Mouse (Mus musculus) intestine, embryonic 15.5 days (tissue): ENCODE measurements around the gene Snai3. TPM values are rescaled to one million over a fixed set of nuclear protein-coding genes. Genes with fewer than 3 reads are reported as not detected.

ENCODE experiments used
- ATAC-seq: fragments of 200-750 bp; cut with Nextera tagmentation; 2 replicates; pipeline ENCODE4 v1.8.0; 2017; ENCODE audit warnings: moderate TSS enrichment, moderate library complexity
- H3K27ac ChIP-seq: fragments of 300-500 bp; sonication (generic); 2 replicates; pipeline ENCODE4 v1.5.1; 2015; ENCODE audit warnings: mild to moderate bottlenecking, inconsistent platforms
- H3K27me3 ChIP-seq: fragments of 300-500 bp; sonication (generic); replicated peaks from 2 replicates; pipeline ENCODE4 v1.6.1; 2015; ENCODE audit warnings: inconsistent platforms
- H3K36me3 ChIP-seq: fragments of 300-500 bp; sonication (generic); 2 replicates; pipeline ENCODE4 v1.6.1; 2015; ENCODE audit warnings: inconsistent platforms
- H3K4me1 ChIP-seq: fragments of 300-500 bp; sonication (generic); replicated peaks from 2 replicates; pipeline ENCODE4 v1.6.1; 2015; ENCODE audit warnings: inconsistent platforms
- H3K4me2 ChIP-seq: fragments of 300-500 bp; sonication (generic); replicated peaks from 2 replicates; pipeline ENCODE4 v1.6.1; 2015; ENCODE audit warnings: mild to moderate bottlenecking, inconsistent platforms
- H3K4me3 ChIP-seq: fragments of 300-500 bp; sonication (generic); replicated peaks from 2 replicates; pipeline ENCODE4 v1.5.1; 2015; ENCODE audit warnings: inconsistent platforms
- H3K9ac ChIP-seq: fragments of 300-500 bp; sonication (generic); 2 replicates; pipeline ENCODE4 v1.6.1; 2015; ENCODE audit warnings: inconsistent platforms
- H3K9me3 ChIP-seq: fragments of 300-500 bp; sonication (generic); 2 replicates; pipeline ENCODE4 v1.6.1; 2016; ENCODE audit warnings: inconsistent platforms
- WGBS: fragments of 180-500 bp; shearing (Covaris S2); methylation state at CpG from one replicate; pipeline ENCODE4 v1.1.7; 2015; 5-methylcytosine and 5-hydroxymethylcytosine counted together
- polyA plus RNA-seq: library from polyadenylated mRNA; unstranded; fragments of >200 nt; fragmentation: Nextera tagmentation; extraction: Ambion mirVana; gene quantifications from 2 replicates; pipeline ENCODE4 v1.2.1, GENCODE M21; 2015

Gene Snai3
- polyA plus RNA-seq, 1 experiment from 2014 or later = 0.57 TPM

DNA sequence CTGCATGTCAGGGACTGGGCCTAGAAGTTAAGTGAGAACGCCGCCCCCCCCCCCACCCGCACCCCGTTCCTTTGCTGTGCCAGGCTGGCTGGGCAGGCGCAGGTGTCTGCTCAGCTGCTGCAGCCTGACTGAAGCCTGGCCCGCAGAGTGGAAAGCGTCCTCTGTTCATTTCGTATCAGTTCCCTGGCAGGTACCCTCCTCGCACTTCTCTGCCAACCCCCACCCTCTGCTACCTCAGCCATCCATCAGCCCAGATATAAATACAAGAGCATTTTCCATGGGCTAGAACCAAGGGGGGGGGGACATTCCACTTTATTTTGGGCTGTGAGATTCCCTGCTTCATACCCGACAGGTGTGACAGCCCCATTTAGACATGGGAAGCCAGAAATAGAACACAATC, 8.4 kb downstream of the Snai3 start:
- ATAC-seq = no peak
- Histone ChIP-seq H3K9ac (no peak overlapping the region), H3K4me3 (no peak overlapping the region), H3K4me2 (no peak overlapping the region), H3K27me3 (no peaks in the 10 kb centered on the region), H3K9me3 (no peaks in the 10 kb centered on the region), H3K4me1 (no peaks in the 10 kb centered on the region), H3K36me3 (no peaks in the 10 kb centered on the region), H3K27ac (no peak overlapping the region)
- 82% methylated on average over 9 of the region's 10 CpGs for WGBS

DNA sequence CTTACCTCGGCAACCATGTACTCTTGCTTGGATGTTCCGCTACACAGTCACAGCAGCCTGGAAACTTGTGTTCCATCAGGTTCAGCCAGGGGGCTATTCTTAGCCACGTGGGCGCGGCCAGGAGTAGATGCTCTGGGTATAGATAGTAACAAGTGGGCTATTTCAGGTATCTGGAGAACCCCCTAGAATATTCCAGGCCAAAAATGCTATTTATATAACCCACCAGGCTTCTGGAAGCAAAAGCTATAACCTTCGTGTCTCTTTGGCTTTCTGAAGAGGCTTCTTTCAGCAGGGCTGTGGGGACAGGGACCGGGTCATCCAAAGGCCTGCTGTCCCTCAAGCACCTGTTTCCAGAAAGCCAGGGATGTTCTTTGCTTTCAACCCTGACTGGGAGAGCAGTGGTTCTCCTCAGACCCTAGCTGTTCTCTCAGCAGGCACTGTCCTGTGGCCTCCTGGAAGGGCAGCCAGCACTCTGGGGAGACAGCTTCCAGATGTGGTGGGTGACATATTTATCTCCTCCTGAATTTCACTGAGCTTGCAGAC, 9.3 kb downstream of the Snai3 start:
- Histone ChIP-seq H3K36me3 (no peaks in the 10 kb centered on the region), H3K4me3 (no peak overlapping the region), H3K27me3 (no peaks in the 10 kb centered on the region), H3K4me1 (no peaks in the 10 kb centered on the region), H3K9me3 (no peaks in the 10 kb centered on the region), H3K27ac (no peak overlapping the region), H3K9ac (no peak overlapping the region), H3K4me2 (no peak overlapping the region)
- 56% methylated on average over 7 of the region's 7 CpGs for WGBS
- ATAC-seq = 0 out of 2 replicates have a peak, but pooled peaks have one; percentile 50

DNA sequence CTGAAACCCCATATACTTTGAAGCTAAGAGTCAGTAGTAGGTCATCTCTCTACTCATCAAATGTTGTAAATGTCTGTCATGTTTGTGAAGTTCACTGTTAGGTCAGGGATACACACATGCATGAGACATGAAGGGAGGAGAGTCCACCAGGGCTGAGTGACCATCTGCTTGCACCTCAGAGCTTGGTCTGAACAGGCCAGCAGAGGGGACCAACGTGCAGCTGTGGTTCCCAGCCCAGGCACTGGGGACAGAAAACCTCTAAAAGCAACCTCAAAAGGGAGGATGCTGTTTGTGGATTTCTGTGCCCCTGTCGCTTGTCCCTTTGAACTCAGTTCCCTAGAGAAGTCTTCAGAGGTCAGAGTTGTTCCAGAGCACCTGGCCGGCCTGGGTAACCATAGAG, 15.3 kb downstream of the Snai3 start:
- Histone ChIP-seq H3K27me3 (no peaks in the 10 kb centered on the region), H3K27ac (0 out of 2 replicates have a peak overlapping the region, but pooled peaks have one; percentile 7), H3K9me3 (no peaks in the 10 kb centered on the region), H3K36me3 (no peaks in the 10 kb centered on the region), H3K9ac (0 out of 2 replicates have a peak overlapping the region, but pooled peaks have one; percentile 51), H3K4me2 (no peak overlapping the region), H3K4me3 (no peak overlapping the region), H3K4me1 (peaks cover 21% of the 10 kb centered on the region)
- no peak for ATAC-seq
- 61% methylated on average over 3 of the region's 3 CpGs for WGBS

DNA sequence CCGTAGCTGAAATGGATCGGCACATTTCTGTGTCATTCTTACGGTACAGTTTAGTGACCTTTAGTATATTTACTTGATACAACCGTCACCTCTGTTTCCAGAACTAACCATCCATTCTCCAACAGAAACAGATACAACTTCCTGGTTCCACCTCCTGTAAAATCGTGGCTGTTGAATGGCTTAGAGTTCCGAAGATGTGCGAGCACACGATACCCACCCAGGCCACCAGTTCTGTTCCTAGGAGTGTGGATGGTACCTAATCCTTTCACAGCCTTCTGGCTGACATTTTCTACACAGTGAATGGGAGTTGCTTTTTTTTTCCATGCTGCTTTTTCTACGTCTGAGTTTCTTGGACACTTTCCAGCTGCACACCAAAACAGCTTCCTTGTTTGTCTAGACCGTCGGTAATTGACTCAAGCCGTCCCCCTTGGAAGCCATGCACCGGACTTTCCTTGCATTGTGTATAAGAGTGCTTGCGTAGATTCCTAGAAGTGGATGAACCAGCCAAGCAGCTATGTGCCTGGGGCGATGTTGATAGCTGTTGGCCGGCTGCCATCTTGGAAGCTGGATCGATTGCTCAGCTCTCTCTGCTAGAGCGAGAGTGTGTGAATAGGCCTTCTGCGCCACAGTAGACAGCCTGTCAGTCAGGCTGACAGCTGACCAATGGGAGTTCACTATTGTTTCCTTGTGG, 16.3 kb downstream of the Snai3 start:
- H3K4me2 ChIP-seq = peak overlapping the region; percentile 65
- peak; percentile 60 for ATAC-seq
- no peaks in the 10 kb centered on the region for H3K9me3 ChIP-seq
- peak overlapping the region; percentile 68 for H3K4me3 ChIP-seq
- H3K27me3 ChIP-seq = no peaks in the 10 kb centered on the region
- 2% methylated on average over 19 of the region's 19 CpGs for WGBS
- H3K9ac ChIP-seq = peak overlapping the region; percentile 51
- H3K36me3 ChIP-seq = peaks cover 6% of the 10 kb centered on the region; the same call in 1 of the 2 replicates
- peaks cover 21% of the 10 kb centered on the region for H3K4me1 ChIP-seq
- H3K27ac ChIP-seq = peak overlapping the region; percentile 93

GRCm38 (mm10) chr8:122443262-122444006, 17.1 kb downstream of the Snai3 start, which contains the start of gene Mvd:
TSS of gene Mvd (minus strand) at chr8:122443422.
- peaks cover 22% of the 10 kb centered on the region for H3K4me1 ChIP-seq
- H3K36me3 ChIP-seq = peaks cover 9% of the 10 kb centered on the region; the same call in 1 of the 2 replicates
- H3K27me3 ChIP-seq = no peaks in the 10 kb centered on the region
- under 1% methylated on average over 47 of the region's 47 CpGs for WGBS
- no peaks in the 10 kb centered on the region for H3K9me3 ChIP-seq
- H3K9ac ChIP-seq = peak within 1 kb of the TSS; percentile 66
- peak within 1 kb of the TSS; percentile 68 for H3K4me3 ChIP-seq
- H3K27ac ChIP-seq = peak within 1 kb of the TSS; percentile 93
- ATAC-seq = peak; percentile 98
- peak within 1 kb of the TSS; percentile 96 for H3K4me2 ChIP-seq

DNA sequence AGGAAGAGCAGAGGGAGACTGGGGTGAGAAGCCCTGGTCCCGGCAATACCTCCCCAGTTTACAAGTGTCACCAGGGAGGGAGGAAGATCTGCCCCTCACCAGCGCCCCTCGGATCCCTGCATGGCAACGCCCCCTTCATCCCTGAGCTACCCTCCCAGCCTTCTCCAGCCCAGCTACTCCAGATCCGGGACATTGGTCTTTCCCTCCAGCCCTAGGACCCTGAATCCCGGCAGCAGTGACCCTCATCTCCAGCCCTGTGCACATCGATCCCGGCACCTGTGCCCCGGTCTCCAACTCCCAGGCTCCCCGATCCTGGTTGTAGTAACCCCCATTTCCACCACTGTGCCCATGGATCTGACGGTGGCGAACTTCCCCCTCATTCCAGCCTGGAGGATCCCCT, 17.8 kb downstream of the Snai3 start:
- H3K9me3 ChIP-seq = no peaks in the 10 kb centered on the region
- peak overlapping the region; percentile 66 for H3K9ac ChIP-seq
- under 1% methylated on average over 12 of the region's 12 CpGs for WGBS
- H3K27ac ChIP-seq = peak overlapping the region; percentile 78
- H3K4me2 ChIP-seq = peak overlapping the region; percentile 96
- ATAC-seq = peak; percentile 12
- H3K36me3 ChIP-seq = peaks cover 11% of the 10 kb centered on the region; the same call in 1 of the 2 replicates
- no peaks in the 10 kb centered on the region for H3K27me3 ChIP-seq
- peak overlapping the region; percentile 68 for H3K4me3 ChIP-seq
- peaks cover 26% of the 10 kb centered on the region for H3K4me1 ChIP-seq

DNA sequence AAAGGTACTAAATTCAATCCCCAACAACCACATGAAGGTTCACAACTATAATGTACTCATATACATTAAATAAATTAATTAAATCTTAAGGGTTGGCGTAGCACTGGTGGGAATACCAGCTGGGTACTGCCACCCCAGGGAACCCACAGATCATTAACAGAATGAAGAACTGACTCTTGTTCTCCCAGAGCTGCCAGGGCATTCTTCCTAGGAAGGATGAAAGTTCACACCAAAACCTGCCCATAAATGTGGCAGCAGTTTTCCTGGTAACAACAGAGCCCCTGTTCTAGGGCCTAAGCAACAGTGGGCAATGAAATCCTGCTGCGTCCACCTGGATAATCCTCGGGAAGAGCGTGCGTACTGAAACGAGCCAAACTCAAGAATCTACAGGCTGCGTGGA, 18.2 kb downstream of the Snai3 start:
- Histone ChIP-seq H3K36me3 (peaks cover 11% of the 10 kb centered on the region), H3K9ac (peak overlapping the region; percentile 66), H3K27ac (peak overlapping the region; percentile 78), H3K4me3 (peak overlapping the region; percentile 68), H3K9me3 (no peaks in the 10 kb centered on the region), H3K27me3 (no peaks in the 10 kb centered on the region), H3K4me2 (peak overlapping the region; percentile 96), H3K4me1 (peaks cover 29% of the 10 kb centered on the region)
- 16% methylated on average over 7 of the region's 7 CpGs for WGBS
- no peak for ATAC-seq

- no peak overlapping the region for H3K4me3 ChIP-seq
- WGBS = 74% methylated on average over 1 of the region's 1 CpGs
- no peak for ATAC-seq
- no peak overlapping the region for H3K4me2 ChIP-seq
- H3K27me3 ChIP-seq = no peaks in the 10 kb centered on the region
- no peak overlapping the region for H3K27ac ChIP-seq
- no peak overlapping the region for H3K9ac ChIP-seq
- peaks cover 29% of the 10 kb centered on the region for H3K4me1 ChIP-seq
- no peaks in the 10 kb centered on the region for H3K9me3 ChIP-seq
- H3K36me3 ChIP-seq = peaks cover 22% of the 10 kb centered on the region
Measured at GRCm38 (mm10) chr8:122441326-122441725, 19.2 kb downstream of the Snai3 start.

- Histone ChIP-seq H3K9me3 (no peaks in the 10 kb centered on the region), H3K36me3 (peaks cover 37% of the 10 kb centered on the region), H3K4me1 (peaks cover 14% of the 10 kb centered on the region), H3K27ac (no peak overlapping the region), H3K4me2 (no peak overlapping the region), H3K4me3 (no peak overlapping the region), H3K9ac (no peak overlapping the region), H3K27me3 (no peaks in the 10 kb centered on the region)
- no peak for ATAC-seq
- 95% methylated on average over 16 of the region's 16 CpGs for WGBS
Measured at GRCm38 (mm10) chr8:122439336-122439735, 21.2 kb downstream of the Snai3 start.

DNA sequence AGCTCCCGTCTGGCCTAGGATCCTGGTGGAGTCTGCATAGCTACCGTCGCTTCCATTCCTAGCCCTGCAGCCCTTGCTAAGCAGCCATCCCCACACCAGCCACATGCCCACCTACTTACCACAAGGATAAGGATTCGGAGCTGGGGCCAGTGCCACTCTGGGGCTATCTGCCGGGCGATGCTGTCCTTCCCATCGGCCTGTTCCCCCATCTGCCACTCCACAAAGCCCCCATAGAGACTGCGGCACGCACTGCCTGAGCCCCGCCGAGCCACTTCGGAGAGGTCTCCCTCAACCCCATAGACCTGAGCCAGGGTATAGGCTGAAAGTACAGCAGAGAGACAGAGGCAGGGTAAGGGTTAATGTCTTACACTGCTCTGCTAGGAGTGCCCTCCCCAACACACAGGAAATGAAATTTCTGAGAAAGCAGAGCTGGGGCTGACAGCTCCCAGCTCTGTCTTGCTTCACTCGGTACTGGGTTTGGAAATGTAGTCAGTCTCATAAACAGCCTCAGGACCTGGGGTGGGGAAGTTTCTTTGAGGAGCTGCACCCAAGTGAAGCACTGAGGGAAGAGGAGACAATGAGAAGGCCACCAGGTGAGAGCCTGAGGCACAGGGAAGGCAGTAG, 22.7 kb downstream of the Snai3 start:
- 80% methylated on average over 13 of the region's 13 CpGs for WGBS
- Histone ChIP-seq H3K9me3 (no peaks in the 10 kb centered on the region), H3K27me3 (no peaks in the 10 kb centered on the region), H3K4me1 (peaks cover 22% of the 10 kb centered on the region), H3K9ac (no peak overlapping the region), H3K36me3 (peaks cover 41% of the 10 kb centered on the region), H3K4me2 (peak overlapping the region; percentile 26), H3K4me3 (no peak overlapping the region), H3K27ac (peak overlapping the region; percentile 67)
- no peak for ATAC-seq

GRCm38 (mm10) chr8:122436586-122437125, 23.9 kb downstream of the Snai3 start:
- Histone ChIP-seq H3K27ac (no peak overlapping the region), H3K9me3 (no peaks in the 10 kb centered on the region), H3K9ac (no peak overlapping the region), H3K4me2 (no peak overlapping the region), H3K27me3 (no peaks in the 10 kb centered on the region), H3K36me3 (peaks cover 41% of the 10 kb centered on the region), H3K4me3 (no peak overlapping the region), H3K4me1 (peaks cover 21% of the 10 kb centered on the region)
- no peak for ATAC-seq
- 79% methylated on average over 20 of the region's 20 CpGs for WGBS

- WGBS = 97% methylated on average over 9 of the region's 9 CpGs
- Histone ChIP-seq H3K36me3 (peaks cover 41% of the 10 kb centered on the region), H3K9me3 (no peaks in the 10 kb centered on the region), H3K4me2 (no peak overlapping the region), H3K4me3 (no peak overlapping the region), H3K9ac (no peak overlapping the region), H3K27me3 (no peaks in the 10 kb centered on the region), H3K27ac (no peak overlapping the region), H3K4me1 (peaks cover 23% of the 10 kb centered on the region)
- no peak for ATAC-seq
Measured at GRCm38 (mm10) chr8:122436146-122436545, 24.4 kb downstream of the Snai3 start.
